Comparison of ENCODE assay signal across 8 mouse cellular contexts in genomic region chr3:84745537-84746189, GRCm38 (mm10).
DNase-seq lines count a peak whose midpoint lies in the region; ATAC-seq lines count a peak whose summit lies in the region.

No protein-coding gene starts in this region.

- no peak for DNase-seq in forebrain, embryonic 11.5 days (ENCODE audit: low spot score)
- DNase-seq in forebrain, embryonic 10.5 days (ENCODE audit: extremely low spot score, low spot score): no peak
- DNase-seq in embryonic facial prominence, embryonic 14.5 days (ENCODE audit: low spot score): peak; percentile 91
- DNase-seq in layer of hippocampus, adult 9-10 months (ENCODE audit: low spot score): peak; percentile 55
- DNase-seq in lung, postnatal 25 days (ENCODE audit: low spot score): peak; percentile 36
- peak; percentile 24 for DNase-seq in testis, postnatal 14 days (ENCODE audit: low spot score)
- DNase-seq in thymus, postnatal 25 days: no peak

- no peak overlapping the region for H3K4me2 ChIP-seq in forebrain, embryonic 11.5 days (ENCODE audit: low read depth, low read length, severe bottlenecking)
- H3K4me2 ChIP-seq in embryonic facial prominence, embryonic 14.5 days (ENCODE audit: low read depth, low read length): peak overlapping the region; percentile 13
- H3K4me2 ChIP-seq in heart, embryonic 12.5 days: peak overlapping the region; percentile 38

- H3K4me1 ChIP-seq in forebrain, embryonic 11.5 days (replicated peaks; ENCODE audit: control insufficient read depth, insufficient read depth, low read length): no peaks in the 10 kb centered on the region
- H3K4me1 ChIP-seq in forebrain, embryonic 10.5 days: peaks cover 10% of the 10 kb centered on the region
- H3K4me1 ChIP-seq in embryonic facial prominence, embryonic 14.5 days (ENCODE audit: control insufficient read depth, insufficient read depth, low read length): peaks cover 4% of the 10 kb centered on the region
- H3K4me1 ChIP-seq in heart, embryonic 12.5 days (replicated peaks): 0 out of 2 replicates have a peak, but pooled peaks cover 3% of the 10 kb centered on the region

- no peak overlapping the region for H3K27ac ChIP-seq in forebrain, embryonic 11.5 days (ENCODE audit: low read depth, low read length)
- H3K27ac ChIP-seq in forebrain, embryonic 10.5 days: no peak overlapping the region
- H3K27ac ChIP-seq in embryonic facial prominence, embryonic 14.5 days (replicated peaks; ENCODE audit: low read depth, low read length): no peak overlapping the region
- no peak overlapping the region for H3K27ac ChIP-seq in heart, embryonic 12.5 days (ENCODE audit: poor library complexity, severe bottlenecking)

- WGBS in forebrain, embryonic 11.5 days: 63% methylated on average over 18 of the region's 18 CpGs
- WGBS in forebrain, embryonic 10.5 days: 75% methylated on average over 18 of the region's 18 CpGs
- WGBS in embryonic facial prominence, embryonic 14.5 days: 53% methylated on average over 18 of the region's 18 CpGs
- WGBS in heart, embryonic 12.5 days: 31% methylated on average over 18 of the region's 18 CpGs

- no peaks in the 10 kb centered on the region for H3K9me3 ChIP-seq in forebrain, embryonic 11.5 days (ENCODE audit: control insufficient read depth, low read length)
- no peaks in the 10 kb centered on the region for H3K9me3 ChIP-seq in forebrain, embryonic 10.5 days
- no peaks in the 10 kb centered on the region for H3K9me3 ChIP-seq in embryonic facial prominence, embryonic 14.5 days (ENCODE audit: control insufficient read depth, low read length)
- H3K9me3 ChIP-seq in heart, embryonic 12.5 days (replicated peaks): no peaks in the 10 kb centered on the region

- H3K36me3 ChIP-seq in forebrain, embryonic 11.5 days (ENCODE audit: control insufficient read depth, insufficient read depth, low read length): no peaks in the 10 kb centered on the region
- no peaks in the 10 kb centered on the region for H3K36me3 ChIP-seq in forebrain, embryonic 10.5 days (replicated peaks)
- no peaks in the 10 kb centered on the region for H3K36me3 ChIP-seq in embryonic facial prominence, embryonic 14.5 days (ENCODE audit: control insufficient read depth, insufficient read depth, low read length)
- no peaks in the 10 kb centered on the region for H3K36me3 ChIP-seq in heart, embryonic 12.5 days

- H3K27me3 ChIP-seq in forebrain, embryonic 11.5 days (ENCODE audit: control insufficient read depth, insufficient read depth, low read length): no peaks in the 10 kb centered on the region
- H3K27me3 ChIP-seq in forebrain, embryonic 10.5 days (ENCODE audit: poor library complexity, severe bottlenecking): no peaks in the 10 kb centered on the region
- H3K27me3 ChIP-seq in embryonic facial prominence, embryonic 14.5 days (replicated peaks; ENCODE audit: control insufficient read depth, insufficient read depth, low read length): no peaks in the 10 kb centered on the region
- H3K27me3 ChIP-seq in heart, embryonic 12.5 days (replicated peaks): peaks cover 18% of the 10 kb centered on the region; the same call in 1 of the 2 replicates

- H3K4me3 ChIP-seq in forebrain, embryonic 11.5 days (ENCODE audit: low read depth, low read length): no peak overlapping the region
- no peak overlapping the region for H3K4me3 ChIP-seq in forebrain, embryonic 10.5 days
- no peak overlapping the region for H3K4me3 ChIP-seq in embryonic facial prominence, embryonic 14.5 days (ENCODE audit: low read depth, low read length)
- no peak overlapping the region for H3K4me3 ChIP-seq in heart, embryonic 12.5 days

- peak; percentile 56 for ATAC-seq in forebrain, embryonic 11.5 days (replicated peaks; ENCODE audit: low FRiP score)
- peak; percentile 84 for ATAC-seq in embryonic facial prominence, embryonic 14.5 days (ENCODE audit: low read depth)
- no peak for ATAC-seq in heart, embryonic 12.5 days (ENCODE audit: insufficient number of reproducible peaks, low FRiP score)

- H3K9ac ChIP-seq in forebrain, embryonic 11.5 days (ENCODE audit: low read length): no peak overlapping the region
- H3K9ac ChIP-seq in embryonic facial prominence, embryonic 14.5 days (ENCODE audit: low read depth, low read length): no peak overlapping the region
- no peak overlapping the region for H3K9ac ChIP-seq in heart, embryonic 12.5 days

Comparison
In these comparisons a context has a peak if more than half of its experiments do, and no peak if none do; other contexts are left out.
1. DNase-seq: peak in embryonic facial prominence, embryonic 14.5 days (single experiment), layer of hippocampus, adult 9-10 months (single experiment), lung, postnatal 25 days (single experiment) and testis, postnatal 14 days (single experiment); none in forebrain, embryonic 11.5 days (single experiment), forebrain, embryonic 10.5 days (single experiment) and thymus, postnatal 25 days (single experiment).